Mouse (Mus musculus) adrenal gland, adult 18-20 months (tissue): ENCODE measurements around the gene Fgfr2. TPM values are rescaled to one million over a fixed set of nuclear protein-coding genes. Genes with fewer than 3 reads are reported as not detected.

Experiments used
- DNase-seq, 2 experiments: peaks; one replicate each; pipeline ENCODE4 v3.0.0; 2021 to 2022; ENCODE audit warnings: low spot score in 2 of 2
- total RNA-seq, 2 experiments: library from RNA; stranded (reverse); gene quantifications; 1 replicate in 1 of 2; 2 replicates in 1 of 2; pipeline ENCODE4 v1.2.3; 2021

Fgfr2 gene
- total RNA-seq, 2 experiments from 2014 or later: 294 to 308 TPM

DNA sequence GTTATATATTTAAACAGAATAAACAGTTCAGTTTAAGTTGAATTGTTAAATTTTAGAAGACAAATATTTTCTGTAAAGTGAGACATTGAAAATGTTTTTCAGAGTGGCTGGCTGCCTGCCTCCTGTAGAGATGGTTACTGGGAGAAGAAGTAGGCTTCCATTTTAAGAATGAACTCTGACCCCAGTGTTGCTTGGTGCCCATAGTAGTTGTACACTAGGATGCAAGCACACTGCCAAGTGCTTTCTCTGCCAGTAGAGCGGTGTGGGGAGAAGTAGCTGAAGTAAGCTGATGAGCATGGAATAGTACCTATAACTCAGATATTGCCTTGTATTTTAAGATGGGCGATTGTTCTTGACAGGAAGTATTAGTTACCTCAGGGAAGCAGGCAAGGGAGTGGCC lies 2239.0 kb downstream of the Fgfr2 start:
- DNase-seq: no peak

DNA sequence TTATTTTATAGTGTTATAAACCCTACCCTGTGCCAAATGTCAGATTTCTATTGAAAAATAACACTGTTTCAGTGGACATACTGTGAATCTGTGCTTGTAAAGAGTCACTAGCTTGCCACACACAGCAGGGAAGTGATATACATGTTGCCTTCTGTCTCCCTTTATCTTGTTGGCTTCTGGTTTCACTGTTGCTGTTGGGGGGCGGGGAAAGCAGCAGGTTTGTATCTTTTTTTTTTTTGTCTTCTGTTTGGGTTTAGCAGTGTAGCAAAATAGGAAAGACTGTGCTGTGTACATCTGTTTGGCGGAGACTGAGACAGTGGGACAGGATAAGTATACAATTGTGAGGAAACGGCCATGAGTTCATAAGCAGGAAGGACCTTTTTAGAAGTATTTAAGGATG lies 2255.9 kb downstream of the Fgfr2 start:
- DNase-seq: no peak

DNA sequence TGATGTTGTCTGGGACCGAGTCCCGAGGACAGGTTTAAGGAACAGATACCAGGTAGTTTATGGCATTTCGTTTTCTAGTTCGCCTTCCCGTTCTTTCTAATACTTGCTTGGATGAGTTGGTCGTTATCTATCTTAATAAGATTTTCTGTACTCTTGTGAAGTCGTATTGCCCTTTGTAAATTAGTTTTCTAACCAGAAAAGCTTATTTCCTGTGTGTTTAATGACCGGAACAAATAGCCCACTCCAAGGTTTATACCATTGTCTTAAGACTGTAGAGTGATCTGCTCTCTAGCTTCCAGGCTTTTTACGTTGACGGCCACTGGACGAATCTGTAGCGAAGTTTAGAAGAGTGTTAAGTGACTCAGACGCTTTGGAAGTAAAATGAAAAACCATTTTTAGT lies 2256.5 kb downstream of the Fgfr2 start:
- no peak for DNase-seq

DNA sequence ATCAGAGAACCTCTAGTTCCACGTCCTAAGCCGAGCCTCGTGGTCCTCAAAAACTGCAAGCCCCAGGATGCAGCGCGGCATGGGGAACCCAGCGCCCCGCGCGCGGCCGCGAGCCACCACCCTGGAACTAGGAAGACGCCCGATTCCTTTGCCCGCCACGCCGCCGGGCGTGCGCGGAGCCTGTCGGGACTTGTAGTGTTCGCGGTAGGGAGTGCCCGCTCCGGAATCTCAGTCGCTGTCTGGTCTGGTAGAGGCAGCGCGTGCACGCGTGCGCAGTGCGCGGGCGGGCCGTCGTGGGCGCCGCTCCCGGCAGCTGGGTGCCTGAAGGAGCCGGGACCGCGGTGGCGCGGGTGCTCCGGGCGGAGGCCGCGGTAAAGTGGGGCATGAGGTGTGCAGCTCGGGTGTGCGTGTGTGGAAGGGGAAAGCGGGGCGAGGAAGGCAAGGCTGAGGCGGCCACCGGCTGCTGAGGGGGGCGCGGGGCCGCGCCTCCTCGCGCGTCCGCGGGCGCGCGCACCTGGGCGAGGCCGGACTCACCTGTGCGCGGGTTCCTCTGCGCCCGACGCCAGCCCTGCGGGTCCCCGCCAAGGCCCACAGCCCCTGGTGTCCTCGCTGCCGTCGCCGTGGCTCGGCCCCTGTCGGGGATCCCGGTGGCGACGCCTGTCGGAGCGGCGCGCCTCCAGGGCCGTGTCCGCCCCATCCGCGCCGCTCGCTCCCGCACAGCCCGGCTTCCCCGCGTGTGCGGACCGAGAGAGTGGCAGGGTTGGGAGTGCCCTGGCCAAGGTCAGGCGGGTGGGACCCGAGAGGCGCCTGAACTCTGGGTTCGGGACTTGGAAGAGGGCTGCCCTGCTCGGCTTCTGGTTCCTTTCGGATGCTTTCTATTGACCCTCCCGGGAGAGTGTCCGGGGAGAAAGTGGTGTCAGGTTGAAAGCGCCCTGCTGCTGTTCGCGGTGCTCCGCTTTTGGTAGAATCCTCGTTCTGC lies 2257.2 kb downstream of the Fgfr2 start, which contains the start of gene Plekha1:
TSS of gene Plekha1 (plus strand) at position 144 of the 979 bp plus-strand sequence.
- DNase-seq: peak; percentile 92 to 95

DNA sequence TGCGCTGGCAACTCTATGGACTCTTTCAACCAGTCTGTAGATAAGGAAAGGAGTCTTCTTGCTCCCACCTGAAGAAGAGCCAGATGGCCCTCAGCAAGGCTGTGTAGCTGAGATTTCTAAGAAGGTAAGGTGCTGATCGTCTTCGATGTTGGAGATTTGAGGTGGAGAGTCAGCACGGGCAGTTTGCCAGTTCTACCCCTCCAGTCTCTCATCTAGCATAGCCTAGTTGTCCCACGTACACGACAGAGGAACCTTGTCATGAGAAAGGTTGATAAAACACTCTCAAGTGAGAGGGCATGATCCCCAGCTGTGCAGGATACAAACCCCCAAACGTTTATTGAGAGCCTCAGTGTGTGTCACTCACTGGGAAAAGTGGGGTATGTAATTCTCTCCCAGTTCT lies 2258.4 kb downstream of the Fgfr2 start:
- DNase-seq: no peak

DNA sequence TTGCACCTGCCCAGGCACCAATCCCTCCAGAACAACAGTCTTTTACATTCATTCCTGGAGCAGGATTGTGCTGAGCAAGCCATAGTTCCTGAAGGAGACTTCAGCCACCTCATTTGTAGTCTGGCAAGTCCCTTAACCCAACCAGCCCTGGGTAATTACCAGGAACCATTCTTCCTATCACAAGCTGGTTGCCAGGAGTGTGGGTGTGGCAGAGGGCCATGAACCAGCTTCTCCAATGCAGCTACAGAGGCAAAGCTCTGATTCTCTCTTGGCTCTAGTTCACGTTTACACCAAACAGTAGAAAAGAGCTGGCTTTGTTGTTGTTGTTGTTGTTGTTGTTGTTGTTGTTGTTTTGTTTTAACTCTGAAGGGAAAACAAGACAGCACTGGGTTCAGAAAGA lies 2260.6 kb downstream of the Fgfr2 start:
- no peak for DNase-seq

DNA sequence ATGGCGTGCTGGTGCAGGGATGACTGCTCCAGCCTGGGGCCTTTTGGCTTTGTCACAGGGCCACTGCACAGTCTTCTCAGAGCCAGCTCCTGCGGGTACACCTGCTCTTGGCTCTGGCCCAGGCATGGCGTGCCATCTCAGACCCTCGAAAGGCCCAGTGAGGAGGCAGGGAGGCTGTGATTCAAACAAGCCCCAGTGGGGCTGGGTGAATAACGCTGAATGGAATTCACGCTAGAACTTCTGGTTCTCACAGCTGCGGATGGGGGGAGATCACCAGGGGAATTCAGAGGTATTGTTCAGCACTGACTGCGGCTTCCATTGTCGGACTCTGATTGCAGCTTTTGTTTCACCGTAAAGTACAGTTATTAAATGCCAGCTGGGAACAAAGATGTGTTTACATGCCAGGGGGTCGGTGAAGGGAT lies 2262.4 kb downstream of the Fgfr2 start:
- DNase-seq: no peak

DNA sequence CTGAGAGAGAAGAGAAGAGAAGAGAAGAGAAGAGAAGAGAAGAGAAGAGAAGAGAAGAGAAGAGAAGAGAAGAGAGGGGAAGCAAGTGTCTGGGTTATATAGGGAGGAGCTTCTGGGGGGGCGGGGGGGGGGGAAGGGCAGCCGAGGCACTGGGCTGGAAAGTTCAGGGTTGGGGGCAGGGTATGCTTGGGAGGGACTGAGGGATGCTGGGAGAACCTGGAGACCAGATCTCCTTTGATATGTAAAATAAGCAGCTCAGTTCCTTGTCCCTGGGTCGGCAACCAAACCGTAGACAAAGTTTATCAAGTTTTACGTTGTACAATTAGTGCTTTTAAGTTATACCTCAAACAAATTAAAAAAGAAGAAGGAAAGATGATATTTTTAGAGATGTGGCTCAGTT lies 2263.2 kb downstream of the Fgfr2 start:
- DNase-seq: no peak

DNA sequence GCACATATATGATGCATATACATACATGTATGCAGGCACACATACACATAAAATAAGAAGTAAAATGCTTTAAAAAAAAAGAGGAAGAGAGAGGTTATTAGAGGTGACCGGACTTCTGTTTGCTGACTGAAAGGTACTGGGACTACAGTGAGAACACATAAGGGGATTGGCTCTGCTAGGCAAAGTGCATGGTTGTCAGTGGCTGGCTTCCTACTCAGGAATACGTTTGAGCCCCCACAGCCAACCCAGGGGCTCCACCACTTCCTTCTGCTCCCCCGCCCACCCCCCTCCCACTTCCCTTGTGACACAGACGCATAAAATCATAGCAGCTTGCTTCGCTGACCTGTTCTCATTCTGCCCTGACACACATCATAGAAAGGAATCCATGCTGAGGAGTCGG lies 2265.2 kb downstream of the Fgfr2 start:
- no peak for DNase-seq

DNA sequence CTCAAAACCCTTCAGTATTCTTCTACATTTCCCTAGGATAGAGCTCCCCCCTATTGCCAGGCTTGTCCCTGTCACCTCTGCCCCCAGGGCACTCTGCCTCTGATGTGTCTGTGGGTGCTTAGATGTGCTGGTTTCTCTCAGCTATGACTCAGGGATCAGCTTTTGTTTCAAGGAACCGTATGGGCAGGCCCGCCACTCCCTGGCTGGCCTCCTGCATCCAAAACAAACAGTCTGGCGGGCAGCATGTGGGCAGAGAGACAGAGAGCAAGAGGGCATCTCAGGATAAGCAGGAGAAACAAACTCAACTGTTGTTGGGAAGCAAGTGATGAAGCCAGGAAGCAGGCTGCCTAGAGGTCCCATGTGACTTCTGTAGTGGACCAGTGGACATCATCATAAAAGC lies 2267.5 kb downstream of the Fgfr2 start:
- no peak for DNase-seq

DNA sequence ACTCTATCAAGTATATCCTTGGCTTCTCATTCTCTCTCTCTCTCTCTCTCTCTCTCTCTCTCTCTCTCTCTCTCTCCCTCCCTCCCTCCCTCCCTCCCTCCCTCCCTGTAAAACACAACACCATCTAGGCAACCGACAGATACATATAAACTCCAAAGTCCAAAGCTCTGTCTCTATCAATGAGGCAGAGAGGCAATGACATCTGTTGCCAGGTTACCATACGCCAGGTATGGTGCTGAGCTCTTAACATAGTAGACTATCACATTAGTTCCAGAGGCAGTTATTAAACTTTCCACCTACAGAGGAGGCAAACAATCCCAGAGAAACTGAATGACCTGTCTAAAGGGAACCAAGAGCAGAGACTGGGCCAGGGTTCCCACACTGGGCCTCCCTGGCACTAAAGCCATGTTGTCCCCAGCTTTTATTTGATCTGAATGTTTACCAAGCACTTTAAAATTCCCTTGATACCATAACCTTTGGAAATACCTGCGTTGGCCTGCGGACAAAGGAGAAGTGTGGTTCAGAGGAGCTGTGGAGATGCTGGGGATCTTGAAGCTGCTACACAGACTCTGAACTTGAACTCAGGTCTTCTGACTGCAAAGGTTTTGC lies 2268.4 kb downstream of the Fgfr2 start:
- DNase-seq: no peak

DNA sequence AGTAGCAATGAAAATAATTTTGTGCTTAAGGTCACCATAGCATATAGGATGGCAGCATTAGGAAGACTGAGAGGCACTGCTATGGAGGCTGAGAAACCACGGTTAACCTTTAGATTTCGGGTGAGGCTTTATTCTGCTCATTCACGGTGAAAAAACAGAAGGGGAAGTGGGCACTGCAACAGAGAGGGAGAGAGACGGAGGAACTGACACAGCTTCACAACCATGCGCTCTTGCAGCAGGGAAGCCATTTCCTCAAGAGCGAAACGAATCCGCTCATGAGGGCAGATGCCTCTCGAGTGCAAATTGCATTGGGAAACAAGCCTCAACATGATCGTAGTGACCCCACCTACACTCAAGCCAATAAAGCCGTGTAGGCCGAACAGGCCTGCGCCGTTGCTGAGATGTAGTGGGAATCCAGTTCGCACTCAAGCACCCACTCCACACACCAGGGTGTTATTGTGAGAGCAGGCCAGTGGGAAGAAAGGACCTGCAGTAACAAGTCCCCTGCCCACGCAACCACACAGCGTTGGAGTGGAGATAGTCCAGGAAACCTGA lies 2275.9 kb downstream of the Fgfr2 start:
- DNase-seq: no peak

DNA sequence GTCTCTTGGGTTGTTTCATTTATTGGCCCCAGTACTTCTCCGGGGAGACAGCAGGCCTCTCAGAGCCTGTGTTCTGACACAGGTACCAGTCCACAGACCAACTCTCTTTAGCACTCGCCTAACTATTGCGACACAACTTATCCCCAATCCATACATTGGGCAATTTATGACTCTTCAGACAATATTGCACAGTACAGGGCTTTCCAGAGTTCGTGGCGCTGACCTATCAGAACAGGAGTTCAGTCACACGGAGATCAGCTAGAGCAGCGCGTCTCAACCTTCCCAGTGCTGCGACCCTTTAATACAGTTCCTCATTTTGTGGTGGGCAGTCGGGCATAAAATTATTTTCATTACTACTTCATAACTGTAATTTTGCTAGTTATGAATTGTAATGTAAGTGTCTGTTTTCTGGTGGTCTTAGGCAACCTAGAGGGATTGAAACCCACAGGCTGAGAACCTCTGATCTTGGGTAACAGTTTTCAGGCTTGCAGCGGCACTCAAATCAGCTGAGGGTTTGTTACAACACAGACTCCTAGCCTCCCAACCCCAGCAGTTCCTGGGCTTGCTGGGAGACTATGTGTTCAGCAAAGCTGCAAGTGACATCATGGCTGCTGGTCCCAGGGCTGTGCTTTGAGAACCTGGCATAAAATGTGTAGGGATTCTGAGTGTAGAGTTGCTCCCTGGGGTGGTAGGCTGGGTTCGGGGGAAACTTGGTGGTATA lies 2283.6 kb downstream of the Fgfr2 start:
- DNase-seq: no peak

DNA sequence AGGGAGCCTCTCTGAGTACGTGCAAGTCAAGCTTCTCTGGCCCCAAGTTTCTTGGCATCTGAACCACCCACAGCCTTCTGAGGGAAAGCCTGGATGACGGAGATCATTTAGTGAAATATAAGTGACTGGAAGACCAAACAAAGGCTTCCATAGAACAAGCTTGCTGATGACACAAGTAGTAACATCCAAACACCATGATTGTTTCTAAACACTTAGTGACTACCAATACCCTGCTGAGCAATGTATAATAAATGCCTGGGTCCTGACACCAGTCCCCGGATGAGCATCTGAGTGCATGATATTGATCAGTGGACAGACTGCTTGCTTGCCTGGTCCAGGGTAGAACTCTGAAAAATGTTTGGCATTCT lies 2284.5 kb downstream of the Fgfr2 start:
- DNase-seq: no peak

DNA sequence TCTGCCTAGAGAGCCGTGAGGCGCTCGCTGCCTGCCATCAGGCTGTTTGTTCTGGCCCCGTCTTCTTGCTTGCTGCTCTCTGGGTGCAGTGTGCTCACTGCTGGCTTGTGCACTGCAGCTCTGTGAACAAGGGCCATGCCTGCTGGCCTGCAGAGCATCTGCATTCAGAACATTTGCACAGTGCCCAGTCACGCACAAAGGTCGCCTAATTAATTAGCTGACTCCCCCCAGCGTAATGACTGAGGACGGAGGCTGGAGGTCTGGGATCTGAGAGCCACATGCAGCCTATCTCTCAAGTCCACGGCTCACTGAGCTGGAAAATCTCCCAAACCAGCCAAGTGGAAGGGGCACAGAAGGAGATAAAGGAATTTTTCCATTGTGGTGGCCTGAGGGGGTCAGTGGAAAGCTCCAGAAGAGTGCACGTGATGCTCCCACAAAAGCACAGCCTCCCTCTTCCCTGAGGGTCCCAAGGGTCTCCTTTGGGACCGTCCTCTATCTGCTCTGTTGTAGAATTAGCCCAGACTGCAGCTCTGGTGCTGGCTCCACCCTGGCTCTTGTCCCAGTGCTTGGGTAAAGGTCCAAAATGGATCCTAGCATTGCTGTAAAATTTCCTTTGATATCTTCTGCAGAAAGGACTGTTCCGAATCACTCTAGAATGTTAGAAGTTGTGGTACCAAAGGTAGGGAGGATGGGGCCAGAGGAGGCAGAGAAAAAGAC lies 2285.1 kb downstream of the Fgfr2 start:
- DNase-seq: no peak

DNA sequence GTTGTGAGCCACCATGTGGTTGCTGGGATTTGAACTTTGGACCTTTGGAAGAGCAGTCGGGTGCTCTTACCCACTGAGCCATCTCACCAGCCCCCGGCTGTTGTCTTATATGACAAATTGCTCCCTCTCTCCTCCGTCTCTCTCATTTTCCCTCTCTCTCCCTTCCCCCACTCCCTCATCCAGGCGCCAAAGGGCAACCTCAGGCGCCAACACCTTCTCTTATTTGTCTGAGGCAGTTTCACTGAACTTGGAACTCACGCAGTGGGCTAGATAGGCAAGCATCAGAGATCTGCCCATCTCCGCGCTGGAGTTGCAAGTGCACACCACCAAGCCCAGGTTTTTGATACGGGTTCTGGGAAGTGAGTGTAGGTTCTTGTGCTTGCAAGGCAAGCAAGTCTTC lies 2287.1 kb downstream of the Fgfr2 start:
- no peak for DNase-seq

DNA sequence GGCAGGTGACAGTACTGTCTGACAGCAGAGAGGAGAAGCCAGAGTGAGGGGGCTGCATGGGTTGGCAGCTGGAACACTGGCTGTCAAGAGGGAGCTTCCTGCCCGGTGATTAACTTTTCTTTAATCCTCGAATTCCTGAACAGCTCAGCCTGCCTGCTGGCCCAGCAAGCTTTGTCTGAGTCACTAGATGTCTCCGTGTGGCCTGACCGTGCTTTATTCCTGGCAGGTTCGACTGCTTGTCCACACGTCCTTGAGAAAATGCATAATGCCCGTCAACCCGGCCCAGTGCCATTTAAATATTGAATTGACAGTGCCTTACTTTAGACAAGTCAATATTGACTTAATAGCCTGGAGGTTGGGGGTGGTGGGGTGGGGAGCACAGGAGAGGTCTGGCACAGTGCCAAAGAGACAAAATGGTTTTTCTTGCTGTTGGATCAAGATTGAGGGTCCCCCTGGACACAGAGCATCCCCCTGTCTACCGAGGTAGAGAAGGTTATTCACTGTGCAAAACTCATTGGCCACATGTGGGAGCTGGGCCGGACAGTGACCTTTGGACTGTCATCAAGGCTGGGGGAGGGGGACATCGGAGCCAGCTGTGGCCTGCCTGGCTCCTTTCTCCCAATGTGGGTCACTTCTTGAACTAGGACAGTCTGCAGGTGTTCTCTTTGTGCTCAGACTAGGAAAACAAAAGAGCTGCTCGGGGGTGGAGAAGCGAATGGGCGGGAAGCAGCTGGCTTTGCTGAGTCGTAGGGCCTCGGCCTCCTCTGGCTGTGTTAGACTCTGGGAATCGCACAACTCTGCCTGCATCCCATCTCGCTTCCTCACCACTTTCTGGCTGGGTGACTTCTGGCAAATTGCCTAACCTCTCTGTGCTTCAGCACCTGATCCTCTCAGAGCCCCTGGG lies 2287.9 kb downstream of the Fgfr2 start:
- DNase-seq: peak in 1 of 2 experiments; percentile 27

DNA sequence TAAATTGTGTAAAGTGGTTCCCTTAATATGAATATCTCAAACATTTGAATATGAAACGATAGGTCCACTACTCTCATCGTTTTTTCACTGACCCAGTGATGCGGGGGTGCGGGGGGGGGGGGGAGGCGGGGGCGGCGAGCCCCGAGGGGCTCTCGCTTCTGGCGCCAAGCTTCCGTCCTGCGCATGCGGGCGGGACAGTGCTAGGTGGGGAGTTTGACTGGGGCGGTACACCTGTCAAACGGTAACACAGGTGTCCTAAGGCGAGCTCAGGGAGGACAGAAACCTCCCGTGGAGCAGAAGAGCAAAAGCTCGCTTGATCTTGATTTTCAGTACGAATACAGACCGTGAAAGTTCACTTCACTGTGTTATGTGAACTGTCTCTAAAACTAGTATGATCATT lies 2288.9 kb downstream of the Fgfr2 start:
- DNase-seq: peak; percentile 23 to 48

DNA sequence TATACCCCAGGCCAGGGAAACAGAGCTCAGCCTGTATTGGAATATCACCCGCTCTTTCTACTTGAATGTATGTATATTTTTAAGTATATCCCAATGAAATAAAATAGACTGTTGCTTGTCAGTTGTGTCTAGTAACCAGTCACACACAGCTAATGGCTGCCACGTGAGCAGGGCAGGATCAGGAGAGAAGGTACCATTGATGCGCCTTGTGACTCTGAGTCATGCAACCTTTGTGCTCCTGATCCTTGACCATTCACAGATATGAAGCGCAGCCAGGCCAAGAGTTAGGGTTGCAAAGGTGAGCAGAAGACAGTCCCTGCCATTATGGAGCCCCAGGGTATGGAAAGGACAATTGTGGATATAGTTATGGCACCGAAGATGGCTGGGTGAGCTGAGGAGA lies 2291.6 kb downstream of the Fgfr2 start:
- DNase-seq: no peak

DNA sequence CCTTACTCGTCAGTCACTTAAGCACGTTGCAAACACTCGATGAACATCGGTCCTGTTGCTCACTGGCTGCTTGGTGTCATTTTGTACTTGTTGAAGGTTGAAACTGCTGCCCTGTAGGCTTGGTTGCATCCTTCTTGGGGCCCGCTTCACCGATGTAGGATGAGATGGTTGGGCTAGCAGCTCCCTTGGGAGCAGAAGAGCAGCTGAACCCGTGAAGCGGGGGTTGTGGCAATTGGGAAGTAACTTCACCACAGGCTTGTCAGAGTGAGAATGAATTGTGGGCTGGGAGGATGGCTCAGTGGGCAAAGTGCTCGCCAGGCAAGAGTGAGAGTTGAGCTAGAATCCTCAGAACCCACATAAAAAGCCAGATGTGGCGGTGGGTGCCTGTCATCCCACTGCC lies 2294.7 kb downstream of the Fgfr2 start:
- DNase-seq: no peak
